Mouse (Mus musculus) brain, adult 2 months (tissue): ENCODE results near the gene Bnc2.

Source experiments
- DNase-seq: peaks from one replicate; pipeline ENCODE4 v3.0.0; 2011; ENCODE audit warnings: low read depth, low spot score

The Bnc2 gene

GRCm38 (mm10) chr4:84507551-84507950, 167.5 kb downstream of the Bnc2 start:
- DNase-seq: no peak

GRCm38 (mm10) chr4:84502581-84503269, 172.3 kb downstream of the Bnc2 start:
- DNase-seq: no peak

GRCm38 (mm10) chr4:84500796-84501349, 174.2 kb downstream of the Bnc2 start:
- DNase-seq: no peak

- no peak for DNase-seq
These were observed 174.8 kb downstream of the Bnc2 start for GRCm38 (mm10) chr4:84500259-84500658.

- DNase-seq: no peak
These were observed 176.6 kb downstream of the Bnc2 start for GRCm38 (mm10) chr4:84498469-84498868.

- DNase-seq: peak; percentile 16
These were observed 186.8 kb downstream of the Bnc2 start for GRCm38 (mm10) chr4:84488323-84488722.

- DNase-seq: no peak
These were observed 192.4 kb downstream of the Bnc2 start for GRCm38 (mm10) chr4:84482680-84483079.

- DNase-seq: no peak
These were observed 202.4 kb downstream of the Bnc2 start for GRCm38 (mm10) chr4:84472643-84473042.

- DNase-seq: no peak
These were observed 204.8 kb downstream of the Bnc2 start for GRCm38 (mm10) chr4:84470106-84470885.

- DNase-seq: no peak
These were observed 205.7 kb downstream of the Bnc2 start for GRCm38 (mm10) chr4:84469400-84469799.

- no peak for DNase-seq
These were observed 207.4 kb downstream of the Bnc2 start for GRCm38 (mm10) chr4:84467722-84468121.

- DNase-seq: no peak
These were observed 216.9 kb downstream of the Bnc2 start for GRCm38 (mm10) chr4:84458218-84458560.

- DNase-seq: no peak
These were observed 217.4 kb downstream of the Bnc2 start for GRCm38 (mm10) chr4:84457512-84458217.

- no peak for DNase-seq
These were observed 218.2 kb downstream of the Bnc2 start for GRCm38 (mm10) chr4:84456853-84457249.

- DNase-seq: no peak
These were observed 218.8 kb downstream of the Bnc2 start for GRCm38 (mm10) chr4:84456198-84456852.

- no peak for DNase-seq
These were observed 220.6 kb downstream of the Bnc2 start for GRCm38 (mm10) chr4:84454493-84454892.

GRCm38 (mm10) chr4:84453586-84453985, 221.5 kb downstream of the Bnc2 start:
- no peak for DNase-seq

- no peak for DNase-seq
These were observed 222.4 kb downstream of the Bnc2 start for GRCm38 (mm10) chr4:84452642-84453041.

GRCm38 (mm10) chr4:84449246-84450005, 225.6 kb downstream of the Bnc2 start:
- no peak for DNase-seq

- no peak for DNase-seq
These were observed 241.8 kb downstream of the Bnc2 start for GRCm38 (mm10) chr4:84433324-84433723.
